Mouse (Mus musculus) CH12.LX (cell line): Measurements from ENCODE around the gene Gm45521.

ENCODE experiments used
- ETS1 ChIP-seq: conservative IDR thresholded peaks from 2 replicates; pipeline ENCODE4 v1.6.1; 2012; ENCODE audit warnings: low read depth, mild to moderate bottlenecking, inconsistent platforms, low read length, improper control_type of control experiment, moderate library complexity
- KAT2A ChIP-seq: IDR thresholded peaks from 2 replicates; pipeline ENCODE4 v1.6.1; 2012; ENCODE audit warnings: low read length, improper control_type of control experiment, inconsistent platforms; ENCODE audit not compliant: insufficient replicate concordance
- MXI1 ChIP-seq: IDR thresholded peaks from 2 replicates; pipeline ENCODE4 v1.6.1; 2011; ENCODE audit warnings: mild to moderate bottlenecking, low read depth, low read length, improper control_type of control experiment
- RCOR1 ChIP-seq: conservative IDR thresholded peaks from 2 replicates; pipeline ENCODE4 v1.6.1; 2012; ENCODE audit warnings: low read depth, mild to moderate bottlenecking, inconsistent platforms, low read length, improper control_type of control experiment
- TCF12 ChIP-seq: IDR thresholded peaks from 2 replicates; pipeline ENCODE4 v1.6.1; 2014; ENCODE audit warnings: low read depth, mild to moderate bottlenecking, inconsistent platforms, low read length, improper control_type of control experiment
- USF1 ChIP-seq: IDR thresholded peaks from 2 replicates; pipeline ENCODE4 v1.6.1; 2014; ENCODE audit warnings: low read depth, mild to moderate bottlenecking, inconsistent platforms, low read length, improper control_type of control experiment

DNA sequence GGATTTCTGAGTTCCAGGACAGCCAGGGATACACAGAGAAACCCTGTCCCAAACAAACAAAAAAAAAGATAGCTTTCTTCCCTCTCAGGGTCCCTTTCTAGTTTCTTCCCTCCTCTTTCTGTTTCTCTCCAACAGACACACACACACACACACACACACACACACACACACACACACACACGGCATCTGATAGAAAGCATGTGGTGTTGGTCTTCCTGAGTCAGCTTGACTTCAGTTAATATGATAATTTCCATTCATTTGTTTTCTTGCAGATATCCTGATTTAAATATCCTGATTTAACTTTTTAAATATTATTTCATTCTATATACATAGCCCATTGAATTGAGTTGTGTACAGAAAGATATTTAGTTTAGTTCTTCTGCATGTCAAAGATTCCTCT, 28.7 kb upstream of the Gm45521 start:
- TF ChIP-seq KAT2A = no peak
- TF ChIP-seq TCF12 = no peak
- TF ChIP-seq USF1 = no peak
- no peak for TF ChIP-seq MXI1
- TF ChIP-seq ETS1 = no peak
- no peak for TF ChIP-seq RCOR1
